Mouse (Mus musculus): Measurements from ENCODE around the gene Ttc16.
A peak's percentile ranks its signal among the peaks of the same experiment; 100 is the strongest.

Ttc16 gene

DNA sequence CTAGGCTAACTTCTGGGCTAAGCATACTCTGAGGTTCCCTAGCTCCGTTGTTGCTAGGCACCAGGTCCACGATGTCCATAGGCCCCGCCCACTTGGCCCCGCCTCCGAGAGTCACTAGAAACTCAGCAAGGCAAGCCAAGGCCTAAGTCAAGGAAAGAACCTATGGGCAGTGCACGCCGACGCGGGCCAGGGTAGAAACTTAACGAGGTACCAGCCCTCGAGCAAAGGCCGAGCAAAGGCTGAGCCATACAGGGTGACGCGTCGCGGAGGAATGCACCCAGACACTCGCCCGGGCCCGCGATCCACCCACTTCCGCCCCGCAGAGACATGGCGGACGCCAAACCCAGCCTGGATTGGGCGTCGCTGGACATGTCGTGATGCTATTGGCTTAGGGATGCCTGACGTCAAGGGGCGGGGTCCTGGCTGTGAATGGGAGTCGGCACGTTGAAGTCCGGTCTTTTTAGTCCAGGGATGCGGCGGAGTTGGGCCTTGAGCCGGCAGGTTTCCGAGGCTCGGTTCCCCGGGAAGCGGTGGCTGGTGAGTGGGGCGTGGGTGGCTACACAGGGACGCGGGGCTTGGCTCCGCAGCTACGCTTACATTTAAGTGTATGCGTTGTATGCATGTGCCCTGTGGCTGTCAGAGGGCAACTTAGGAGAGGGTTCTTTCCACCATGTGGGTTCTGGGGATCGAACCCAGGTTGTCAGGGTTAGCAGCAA is at the start of gene Ttc16, which contains the start of gene Ptrh1:
TSS of gene Ttc16 (minus strand) at position 275 of the 716 bp plus-strand sequence.
TSS of gene Ptrh1 (plus strand) at position 428 of the 716 bp plus-strand sequence.
- DNase-seq (ENCODE audit: low read depth) = peak; percentile 96

- no peak for DNase-seq (ENCODE audit: low read depth)
Measured at GRCm38 (mm10) chr2:32824778-32825177, 49.3 kb upstream of the Ttc16 start.

GRCm38 (mm10) chr2:32824181-32824580 is 48.7 kb upstream of the Ttc16 start:
- DNase-seq (ENCODE audit: low read depth) = no peak

DNA sequence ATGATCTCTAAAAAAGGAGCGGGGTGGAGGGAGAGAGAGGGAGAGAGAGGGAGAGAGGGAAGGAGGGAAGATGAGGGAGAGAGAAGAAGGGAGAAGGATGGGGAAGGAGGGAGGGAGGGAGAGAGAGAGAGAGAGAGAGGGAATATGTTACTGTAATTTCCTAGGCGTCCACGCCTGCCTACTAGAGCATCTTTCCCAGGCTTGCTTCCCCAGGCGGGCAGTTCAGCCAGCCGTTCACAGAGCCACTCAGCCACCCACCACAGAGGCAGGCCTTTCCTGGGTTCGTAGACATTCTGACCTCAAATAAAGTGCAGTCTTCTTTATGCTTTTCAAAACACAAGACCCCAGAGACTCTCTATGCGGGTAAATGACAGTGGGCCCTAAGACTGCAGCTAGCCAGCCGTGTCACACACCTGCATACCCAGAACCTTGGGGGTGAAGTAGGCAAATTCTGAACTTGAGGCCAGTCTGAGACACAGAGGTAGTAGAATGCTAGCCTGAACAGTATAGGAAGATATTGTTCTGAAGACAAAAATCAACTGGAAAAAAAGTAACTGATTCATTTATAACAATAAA is 48.2 kb upstream of the Ttc16 start:
- no peak for DNase-seq (ENCODE audit: low read depth)

- DNase-seq (ENCODE audit: low read depth) = no peak
Measured at GRCm38 (mm10) chr2:32823153-32823552, 47.7 kb upstream of the Ttc16 start.

- no peak for DNase-seq (ENCODE audit: low read depth)
Measured at GRCm38 (mm10) chr2:32822643-32823042, 47.2 kb upstream of the Ttc16 start.

GRCm38 (mm10) chr2:32821041-32821802 is 45.8 kb upstream of the Ttc16 start:
- peak; percentile 44 for DNase-seq (ENCODE audit: low read depth)

DNA sequence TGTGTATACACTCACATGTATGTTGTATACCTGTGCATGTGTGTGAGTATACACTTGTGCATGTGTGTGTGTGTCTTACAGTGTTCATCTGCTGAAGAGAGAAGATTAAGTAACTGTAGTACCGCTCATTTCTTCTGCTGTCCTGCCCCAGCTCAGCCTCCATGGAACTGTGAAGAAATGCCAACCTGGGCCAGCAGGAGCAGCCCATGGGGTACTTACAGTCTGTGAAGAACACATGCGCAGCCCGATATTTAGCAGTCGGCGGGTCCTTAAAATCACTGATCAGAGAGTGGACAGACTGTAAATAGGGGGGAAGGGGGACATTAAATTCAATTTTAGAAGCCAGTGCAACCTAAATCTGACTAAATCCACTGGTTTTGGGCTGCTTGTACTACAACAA is 42.8 kb upstream of the Ttc16 start:
- DNase-seq (ENCODE audit: low read depth) = no peak

DNA sequence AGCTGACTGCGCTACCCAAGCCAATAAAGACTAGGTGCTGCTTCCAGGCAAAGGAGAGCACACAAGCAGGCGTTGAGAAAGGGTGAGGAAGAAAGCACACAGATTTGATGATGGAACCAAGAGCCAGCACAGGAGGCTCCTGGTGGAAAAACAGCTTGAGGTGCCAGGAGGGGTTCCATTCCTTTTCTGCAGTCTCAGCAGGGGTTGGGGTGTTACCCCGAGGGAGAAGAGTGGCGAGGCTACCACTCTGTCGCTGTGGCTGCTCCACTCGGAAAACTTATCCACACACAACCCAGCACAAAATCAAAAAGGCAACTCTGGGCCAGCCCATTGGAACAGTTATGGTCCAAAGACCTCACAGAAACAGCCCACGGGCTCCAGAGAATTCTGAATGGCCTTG is 42.2 kb upstream of the Ttc16 start:
- no peak for DNase-seq (ENCODE audit: low read depth)

GRCm38 (mm10) chr2:32816946-32817581 is 41.6 kb upstream of the Ttc16 start:
- no peak for DNase-seq (ENCODE audit: low read depth)

- no peak for DNase-seq (ENCODE audit: low read depth)
Measured at GRCm38 (mm10) chr2:32816497-32816896, 41.1 kb upstream of the Ttc16 start.

- DNase-seq (ENCODE audit: low read depth) = no peak
Measured at GRCm38 (mm10) chr2:32811959-32812358, 36.5 kb upstream of the Ttc16 start.

- DNase-seq (ENCODE audit: low read depth) = no peak
Measured at GRCm38 (mm10) chr2:32808816-32809566, 33.6 kb upstream of the Ttc16 start.

GRCm38 (mm10) chr2:32798251-32798962 is 23.0 kb upstream of the Ttc16 start:
- no peak for DNase-seq (ENCODE audit: low read depth)

DNA sequence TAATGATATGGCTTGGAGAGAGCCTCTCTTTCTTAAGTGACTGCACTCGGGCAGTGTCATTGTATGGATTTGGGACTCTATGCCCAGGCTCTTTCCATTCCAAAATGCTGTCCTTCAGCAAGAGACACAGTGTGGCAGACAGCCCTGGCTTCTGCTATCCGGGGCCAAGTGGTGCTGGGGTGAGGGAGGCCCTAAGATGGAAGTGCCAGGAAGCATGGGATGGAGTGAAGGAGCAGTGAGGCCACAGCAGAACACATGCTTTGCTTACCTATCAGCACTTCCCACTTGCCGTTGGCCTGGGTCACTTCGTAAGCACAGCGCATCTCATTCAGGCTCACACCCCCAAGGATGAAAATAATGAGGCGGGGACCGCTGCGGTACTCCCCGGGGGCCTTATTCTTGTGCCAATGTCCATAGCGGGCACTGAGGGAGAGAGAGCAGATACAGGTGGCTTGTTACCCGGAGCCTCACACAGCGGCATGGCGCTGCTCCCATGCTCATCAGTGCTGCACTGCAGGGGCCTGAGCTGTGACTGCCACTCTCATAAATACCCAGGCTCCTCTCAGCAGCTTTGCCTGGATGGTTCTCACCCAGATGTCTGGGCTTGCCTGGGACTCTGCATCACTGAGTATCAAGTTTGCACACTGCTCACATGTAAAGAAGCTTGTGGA is 20.4 kb upstream of the Ttc16 start:
- no peak for DNase-seq (ENCODE audit: low read depth)

DNA sequence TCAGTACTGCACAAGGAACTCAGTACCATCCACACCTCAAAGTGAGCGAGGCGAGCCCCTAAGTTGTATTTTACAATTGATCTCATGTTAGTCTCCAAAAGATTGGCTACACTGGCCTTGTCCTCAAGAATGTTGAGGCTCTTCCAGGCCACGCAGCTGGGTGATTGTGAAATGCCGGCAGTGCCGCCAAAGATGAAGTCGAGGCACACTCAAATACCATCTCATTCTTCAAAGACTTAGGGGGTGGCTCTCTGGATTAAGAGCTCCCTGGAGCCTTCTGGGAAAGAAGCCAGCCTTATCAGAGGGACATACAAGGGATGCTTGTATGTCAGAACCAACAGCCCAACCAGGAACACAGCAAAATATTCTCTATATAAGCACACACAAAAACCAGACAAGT is 15.9 kb upstream of the Ttc16 start:
- no peak for DNase-seq (ENCODE audit: low read depth)

DNA sequence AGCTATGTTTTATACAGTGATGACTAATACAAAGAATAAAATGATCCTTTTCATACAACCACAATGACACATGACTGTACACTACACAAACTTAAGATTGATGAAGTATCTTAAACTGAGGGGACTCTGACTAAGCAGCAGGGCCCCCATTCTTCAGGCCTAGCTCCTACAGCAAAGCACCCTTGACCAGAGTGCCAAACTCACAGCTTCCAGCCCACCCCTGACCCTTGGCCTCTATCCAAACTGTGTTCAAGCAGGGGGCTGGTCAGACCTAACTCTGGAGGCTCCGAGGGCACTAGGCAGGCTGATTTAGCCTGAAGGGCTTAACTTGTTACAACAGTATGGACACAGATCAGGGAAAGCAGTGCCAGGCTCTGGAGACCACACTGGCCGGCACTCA is 13.1 kb upstream of the Ttc16 start:
- no peak for DNase-seq (ENCODE audit: low read depth)

DNA sequence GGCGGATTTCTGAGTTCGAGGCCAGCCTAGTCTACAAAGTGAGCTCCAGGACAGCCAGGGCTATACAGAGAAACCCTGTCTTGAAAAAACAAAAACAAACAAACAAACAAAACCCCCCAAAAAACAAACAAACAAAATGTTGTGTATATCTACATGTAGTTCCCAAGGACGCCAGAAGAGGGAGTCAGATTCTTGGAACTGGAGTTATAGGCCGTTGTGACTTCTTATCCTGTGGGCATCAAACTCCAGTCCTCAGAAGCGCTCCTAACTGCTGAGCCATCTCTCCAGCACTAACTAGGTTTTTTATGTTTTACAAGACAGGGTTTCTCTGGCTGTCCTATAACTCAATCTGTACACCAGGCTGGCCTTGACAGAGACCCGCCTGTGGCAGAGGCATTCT is 11.7 kb upstream of the Ttc16 start:
- DNase-seq (ENCODE audit: low read depth) = peak; percentile 24

DNA sequence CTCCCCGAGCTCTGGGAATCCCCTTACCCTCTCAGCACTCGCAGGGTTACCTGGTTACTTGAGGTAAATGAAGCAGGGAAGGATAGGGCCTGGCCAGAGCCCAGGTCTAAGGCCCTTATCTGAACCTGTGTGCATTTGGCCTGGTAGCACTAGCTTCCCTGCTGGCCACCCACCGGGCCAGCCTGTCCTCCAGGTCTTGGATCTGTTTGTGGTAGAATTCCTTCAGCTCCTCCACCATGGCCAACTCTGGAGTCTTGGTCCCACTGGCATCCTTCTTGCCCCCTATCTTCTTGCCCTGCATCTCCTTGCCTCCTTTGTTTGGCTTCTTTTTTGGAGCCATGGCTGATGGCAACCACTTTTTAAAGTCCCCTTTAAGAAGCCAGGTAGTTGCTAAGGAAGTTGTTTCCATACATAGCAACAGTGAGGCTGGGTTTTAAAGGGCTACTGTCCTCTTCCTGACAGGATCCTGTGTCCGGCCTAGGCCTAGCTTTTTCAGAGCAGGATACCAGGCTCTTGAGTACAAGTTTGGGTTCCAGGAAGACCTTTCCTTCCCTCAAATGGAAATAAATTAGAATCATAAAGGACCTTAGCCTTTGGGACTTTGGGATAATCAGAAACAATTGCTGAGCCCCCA is 8.7 kb upstream of the Ttc16 start, which contains the start of gene Cfap157:
TSS of gene Cfap157 (minus strand) at position 381 of the 634 bp plus-strand sequence.
- DNase-seq (ENCODE audit: low read depth) = no peak

DNA sequence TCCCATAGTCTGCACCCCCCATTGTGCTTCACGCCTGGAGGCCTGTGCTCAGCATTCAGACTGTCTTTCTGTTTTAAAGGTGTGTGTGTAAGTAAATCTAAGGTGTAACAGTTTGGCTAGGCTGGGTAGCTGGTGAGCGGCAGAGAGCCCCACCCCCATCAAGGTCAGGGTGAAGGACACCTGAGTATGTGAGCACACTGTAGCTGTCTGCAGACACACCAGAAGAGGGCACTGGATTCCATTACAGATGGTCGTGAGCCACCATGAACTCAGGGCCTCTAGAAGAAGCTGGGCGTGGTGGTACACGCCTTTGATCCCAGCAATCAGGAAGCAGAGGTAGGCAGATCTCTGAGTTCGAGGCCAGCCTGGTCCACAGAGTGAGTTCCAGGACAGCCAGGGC is 6.3 kb upstream of the Ttc16 start:
- no peak for DNase-seq (ENCODE audit: low read depth)
